Mouse (Mus musculus) ovary, postnatal 10 days (tissue): ENCODE measurements around the gene Capn2.

ENCODE experiments used
- DNase-seq: peaks from one replicate; pipeline ENCODE4 v3.0.0; 2022; ENCODE audit warnings: low spot score

Capn2 gene

GRCm38 (mm10) chr1:182525601-182526000, 8.2 kb upstream of the Capn2 start:
- no peak for DNase-seq

- no peak for DNase-seq
These were observed 6.3 kb upstream of the Capn2 start for GRCm38 (mm10) chr1:182523692-182524091.

GRCm38 (mm10) chr1:182522961-182523360, 5.6 kb upstream of the Capn2 start:
- no peak for DNase-seq

GRCm38 (mm10) chr1:182520938-182521500, 3.6 kb upstream of the Capn2 start:
- DNase-seq = no peak

- DNase-seq = peak; percentile 36
These were observed 2.9 kb upstream of the Capn2 start for GRCm38 (mm10) chr1:182520091-182520937.

GRCm38 (mm10) chr1:182519341-182519740, 1.9 kb upstream of the Capn2 start:
- no peak for DNase-seq

- no peak for DNase-seq
These were observed 1.4 kb upstream of the Capn2 start for GRCm38 (mm10) chr1:182518811-182519210.

- no peak for DNase-seq
These were observed 804 bp upstream of the Capn2 start for GRCm38 (mm10) chr1:182518143-182518680.

- no peak for DNase-seq
These were observed 236 bp upstream of the Capn2 start for GRCm38 (mm10) chr1:182517677-182518011.

GRCm38 (mm10) chr1:182514803-182515590, 2.4 kb downstream of the Capn2 start:
- no peak for DNase-seq

- no peak for DNase-seq
These were observed 3.7 kb downstream of the Capn2 start for GRCm38 (mm10) chr1:182513714-182514113.

GRCm38 (mm10) chr1:182512901-182513410, 4.5 kb downstream of the Capn2 start:
- no peak for DNase-seq

GRCm38 (mm10) chr1:182511778-182512177, 5.6 kb downstream of the Capn2 start:
- no peak for DNase-seq

- no peak for DNase-seq
These were observed 6.3 kb downstream of the Capn2 start for GRCm38 (mm10) chr1:182511073-182511472.

GRCm38 (mm10) chr1:182509110-182509797, 8.2 kb downstream of the Capn2 start:
- no peak for DNase-seq

GRCm38 (mm10) chr1:182506229-182506986, 11.0 kb downstream of the Capn2 start:
- no peak for DNase-seq

- DNase-seq = no peak
These were observed 12.1 kb downstream of the Capn2 start for GRCm38 (mm10) chr1:182505291-182505690.

GRCm38 (mm10) chr1:182504223-182504622, 13.2 kb downstream of the Capn2 start:
- no peak for DNase-seq

- DNase-seq = no peak
These were observed 14.1 kb downstream of the Capn2 start for GRCm38 (mm10) chr1:182503206-182503900.

- DNase-seq = no peak
These were observed 14.8 kb downstream of the Capn2 start for GRCm38 (mm10) chr1:182502491-182503050.
